ENCODE assay signal across 21 mouse cellular contexts in genomic region chr14:14544236-14544635, GRCm38 (mm10).
DNase-seq lines count a peak whose midpoint lies in the region; ATAC-seq and TF ChIP-seq lines count a peak whose summit lies in the region.
"Had no signal": no experiment of that assay in that cellular context is flagged by ENCODE, and none has a peak within 500 bp of the region (broad histone marks: within the 10 kb centered on the region; RNA-seq: fewer than 3 reads in every experiment).

No protein-coding gene starts in this region.

- H3K27me3 ChIP-seq in Patski = no peaks in the 10 kb centered on the region
- 0 out of 2 replicates have a peak, but pooled peaks cover 5% of the 10 kb centered on the region for H3K27me3 ChIP-seq in kidney, embryonic 16.5 days (ENCODE audit: insufficient read depth, low read length)
- no peaks in the 10 kb centered on the region for H3K27me3 ChIP-seq in hindbrain, postnatal 0 days (ENCODE audit: insufficient read depth, low read length)
- H3K27me3 ChIP-seq: heart, embryonic 13.5 days; limb, embryonic 15.5 days; lung, embryonic 15.5 days; stomach, embryonic 15.5 days had no signal

- no peaks in the 10 kb centered on the region for H3K4me1 ChIP-seq in kidney, embryonic 16.5 days (ENCODE audit: insufficient read depth, low read length)
- H3K4me1 ChIP-seq in hindbrain, postnatal 0 days (ENCODE audit: insufficient read depth, low read length) = no peaks in the 10 kb centered on the region
- H3K4me1 ChIP-seq: heart, embryonic 13.5 days; limb, embryonic 15.5 days; lung, embryonic 15.5 days; stomach, embryonic 15.5 days had no signal

- H3K9me3 ChIP-seq in kidney, embryonic 16.5 days (ENCODE audit: low read length) = no peaks in the 10 kb centered on the region
- no peaks in the 10 kb centered on the region for H3K9me3 ChIP-seq in hindbrain, postnatal 0 days (ENCODE audit: low read length)
- H3K9me3 ChIP-seq: limb, embryonic 15.5 days; lung, embryonic 15.5 days; stomach, embryonic 15.5 days had no signal

- no peak overlapping the region for H3K4me3 ChIP-seq in kidney, embryonic 16.5 days (ENCODE audit: low read length)
- no peak overlapping the region for H3K4me3 ChIP-seq in left cerebral cortex, adult 2 months
- no peak overlapping the region for H3K4me3 ChIP-seq in hindbrain, postnatal 0 days (ENCODE audit: low read length)
- H3K4me3 ChIP-seq: heart, embryonic 13.5 days; limb, embryonic 15.5 days; lung, embryonic 15.5 days; stomach, embryonic 15.5 days had no signal

- no peak for TF ChIP-seq CTCF in Patski (IDR thresholded peaks at IDR 0.05)
- TF ChIP-seq CTCF in left cerebral cortex, adult 2 months (IDR thresholded peaks at IDR 0.05) = no peak
- no peak for TF ChIP-seq CTCF in hindbrain, postnatal 0 days (IDR thresholded peaks at IDR 0.05; ENCODE audit: low read depth)

- no peaks in the 10 kb centered on the region for H3K36me3 ChIP-seq in kidney, embryonic 16.5 days (ENCODE audit: insufficient read depth, low read length)
- H3K36me3 ChIP-seq in hindbrain, postnatal 0 days (ENCODE audit: insufficient read depth, low read length) = no peaks in the 10 kb centered on the region
- H3K36me3 ChIP-seq: heart, embryonic 13.5 days; limb, embryonic 15.5 days; lung, embryonic 15.5 days; stomach, embryonic 15.5 days had no signal

- H3K27ac ChIP-seq in kidney, embryonic 16.5 days (ENCODE audit: low read length) = no peak overlapping the region
- no peak overlapping the region for H3K27ac ChIP-seq in left cerebral cortex, adult 2 months
- H3K27ac ChIP-seq in hindbrain, postnatal 0 days = no peak overlapping the region
- H3K27ac ChIP-seq: heart, embryonic 13.5 days; limb, embryonic 15.5 days; lung, embryonic 15.5 days; stomach, embryonic 15.5 days had no signal

- POLR2A ChIA-PET in Patski (lab: Charles Lee) = no interaction called here

- peak; percentile 36 to 74 for DNase-seq in adrenal gland, adult (ENCODE audit: inconsistent age in 2 of 2, low spot score in 1 of 2)
- no peak for DNase-seq in adrenal gland, postnatal 25 days
- DNase-seq in Patski (ENCODE audit: low read depth, low spot score) = peak; percentile 7
- DNase-seq in kidney, adult 11 months = peak; percentile 23
- no peak for DNase-seq in left cerebral cortex, adult 2 months (ENCODE audit: extremely low spot score in 1 of 2, low spot score in 2 of 2)
- DNase-seq in hindbrain, postnatal 0 days (ENCODE audit: low spot score) = no peak
- DNase-seq in heart, postnatal 36 days = no peak
- DNase-seq: cerebellum, adult 11 months; cerebellum, postnatal 14 days; forebrain, postnatal 0 days; heart, postnatal 4 days; lung, postnatal 4 days; right cerebral cortex, postnatal 25 days; thymus, adult 18-20 months had no signal

- no peak overlapping the region for H3K4me2 ChIP-seq in kidney, embryonic 16.5 days (replicated peaks; ENCODE audit: low read depth, low read length)
- no peak overlapping the region for H3K4me2 ChIP-seq in hindbrain, postnatal 0 days (ENCODE audit: low read depth, low read length)
- H3K4me2 ChIP-seq: heart, embryonic 13.5 days; limb, embryonic 15.5 days; lung, embryonic 15.5 days; stomach, embryonic 15.5 days had no signal

- H3K9ac ChIP-seq in kidney, embryonic 16.5 days (replicated peaks; ENCODE audit: low read length) = no peak overlapping the region
- H3K9ac ChIP-seq in hindbrain, postnatal 0 days (replicated peaks; ENCODE audit: low read length) = no peak overlapping the region
- H3K9ac ChIP-seq: forebrain, postnatal 0 days; heart, embryonic 13.5 days; limb, embryonic 15.5 days; lung, embryonic 15.5 days; stomach, embryonic 15.5 days had no signal

- peak; percentile 51 for ATAC-seq in Patski
- peak; percentile 74; the same call in 1 of the 2 replicates for ATAC-seq in kidney, embryonic 16.5 days (ENCODE audit: low FRiP score, low TSS enrichment)
- ATAC-seq in hindbrain, postnatal 0 days = no peak
- ATAC-seq: activated CD4-positive, CD25-positive, alpha-beta regulatory T cell, adult 4 months; forebrain, postnatal 0 days; hindbrain, embryonic 16.5 days had no signal

- intact Hi-C loops in left cerebral cortex, adult 2 months (cut with DNase I) = no loop called here
- intact Hi-C loops in heart, postnatal 36 days (cut with DNase I) = no loop called here

- in situ Hi-C loops in Patski (cut with MboI; ENCODE audit: low pct_unique_long_range_greater_than_20kb) = no loop called here

- CTCF ChIA-PET in Patski (lab: Charles Lee) = interaction anchor here (1.2 kb wide), 1 partner anchor 16 kb away, joined by 3 read pairs; no protein-coding TSS in a partner anchor

- WGBS in kidney, embryonic 16.5 days = 52% methylated on average over 7 of the region's 7 CpGs
- WGBS in hindbrain, postnatal 0 days = 85% methylated on average over 7 of the region's 7 CpGs

Comparison
In these comparisons a context has a peak if more than half of its experiments do, and no peak if none do; other contexts are left out.
1. DNase-seq: peak in adrenal gland, adult (2 of 2), Patski (single experiment) and kidney, adult 11 months (single experiment); none in adrenal gland, postnatal 25 days (single experiment), left cerebral cortex, adult 2 months (0 of 2), hindbrain, postnatal 0 days (single experiment) and heart, postnatal 36 days (0 of 2).